Mouse (Mus musculus) G1E-ER4 (cell line): ENCODE data around the gene Slc38a2. TPM values are rescaled to one million over a fixed set of nuclear protein-coding genes. Genes with fewer than 3 reads are reported as not detected.

Source experiments
- GATA1 ChIP-seq: IDR thresholded peaks from one replicate; pipeline ENCODE4 v1.8.0; 2012; ENCODE audit warnings: low read length, inconsistent platforms
- polyA plus RNA-seq: library from polyadenylated mRNA; stranded (reverse); fragments of >175 nt; gene quantifications from 2 replicates; pipeline ENCODE4 v1.2.3, GENCODE M21; 2012

The Slc38a2 gene
- polyA plus RNA-seq, 1 experiment = 22.6 TPM

DNA sequence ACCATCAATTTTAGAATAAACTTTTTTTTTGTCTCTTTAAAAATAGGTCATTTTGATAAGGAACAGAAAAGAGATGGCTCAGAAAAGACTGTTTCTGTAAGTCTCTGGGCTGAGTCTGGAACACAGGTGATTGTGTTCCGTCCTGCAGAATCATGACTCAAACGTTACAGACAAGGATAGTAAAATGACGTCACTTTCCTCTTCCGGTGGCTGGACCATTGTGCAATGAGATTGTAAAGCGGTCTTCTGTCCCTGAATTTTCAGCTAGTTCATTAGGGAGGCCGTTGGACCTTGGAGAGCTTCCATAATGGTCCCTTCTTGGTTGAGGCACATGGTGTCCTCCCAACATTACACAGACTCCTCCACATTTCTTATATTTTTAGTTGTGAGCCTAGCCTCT is 29.8 kb downstream of the Slc38a2 start:
- TF ChIP-seq GATA1 = no peak

DNA sequence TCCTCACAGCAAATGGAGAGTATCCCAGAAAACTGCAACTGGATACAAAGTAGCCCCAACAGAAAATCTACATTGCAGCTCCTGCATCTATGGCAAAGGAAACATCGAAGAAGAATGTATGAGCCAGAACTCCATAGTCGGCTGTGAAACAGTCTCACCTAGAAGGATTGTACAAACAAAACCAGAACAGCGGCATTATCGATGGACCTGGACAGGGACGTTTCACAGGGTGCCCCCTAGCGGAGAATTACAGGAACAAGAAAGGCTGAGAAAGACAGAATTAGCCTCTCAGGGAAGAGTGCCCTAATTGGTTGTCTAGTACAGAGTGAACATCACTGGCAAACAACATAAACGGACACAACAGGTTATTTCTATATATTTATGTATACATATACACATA is 32.9 kb downstream of the Slc38a2 start:
- TF ChIP-seq GATA1 = no peak

DNA sequence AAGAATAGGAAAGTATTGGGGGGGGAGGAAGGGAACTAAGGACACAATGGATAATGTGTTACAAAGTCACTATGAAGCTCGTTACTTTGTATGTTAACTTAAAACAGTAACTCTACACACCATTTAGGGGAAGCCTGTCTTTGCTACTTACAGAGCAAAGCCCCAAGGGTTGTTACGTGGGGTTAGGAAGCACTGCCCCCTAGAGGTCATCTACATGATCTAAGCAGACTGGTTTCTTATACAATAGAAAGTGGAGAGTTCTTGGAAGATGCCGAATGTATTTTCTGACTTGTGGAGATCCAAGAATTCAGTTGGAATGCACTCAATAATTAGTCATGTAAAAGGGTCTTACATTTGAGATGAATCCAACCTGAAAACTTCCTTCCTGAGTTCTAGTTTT is 33.6 kb downstream of the Slc38a2 start:
- TF ChIP-seq GATA1 = no peak

DNA sequence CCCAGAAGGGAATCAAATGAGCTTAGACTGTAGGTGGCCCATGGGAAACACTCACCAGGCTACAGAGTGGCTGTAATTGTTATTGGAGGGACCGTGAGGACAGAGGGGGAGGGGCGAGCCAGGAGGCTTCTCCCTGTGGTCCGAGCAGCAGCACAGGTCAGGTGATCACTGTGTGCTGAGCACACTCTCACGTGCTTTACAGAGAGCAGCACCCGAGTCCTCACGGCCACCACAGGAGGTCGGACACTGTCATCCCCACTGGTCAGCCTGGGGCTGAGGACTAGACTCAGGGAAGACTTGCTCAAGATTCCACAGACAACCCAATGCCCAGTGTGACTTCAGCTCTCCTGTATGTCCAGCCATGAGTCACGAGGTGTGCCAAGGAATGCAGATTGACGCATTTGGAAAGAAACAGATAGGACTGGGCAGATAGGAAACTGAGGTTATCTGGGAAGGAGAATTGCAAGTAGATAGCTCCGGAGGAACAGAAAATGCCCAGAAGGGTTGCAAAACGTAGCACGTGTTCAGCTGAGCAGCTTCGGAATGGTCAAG is 38.9 kb downstream of the Slc38a2 start:
- TF ChIP-seq GATA1 = no peak

DNA sequence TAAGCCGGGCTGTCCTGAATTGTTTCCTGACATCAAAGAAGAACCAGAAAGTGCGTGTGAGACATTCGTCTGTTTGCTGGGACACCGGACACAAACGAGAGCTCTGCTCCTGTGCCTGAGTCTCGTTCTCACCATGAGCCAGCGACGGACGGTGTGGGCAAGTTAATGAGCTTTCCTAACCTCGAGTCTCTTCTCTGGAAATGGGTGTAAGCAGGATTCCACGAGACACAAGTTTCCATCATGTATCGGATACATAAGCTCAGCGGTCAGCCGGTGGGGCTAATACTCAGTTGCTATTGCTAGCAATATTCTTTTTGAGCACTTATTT is 41.3 kb downstream of the Slc38a2 start:
- TF ChIP-seq GATA1 = no peak

DNA sequence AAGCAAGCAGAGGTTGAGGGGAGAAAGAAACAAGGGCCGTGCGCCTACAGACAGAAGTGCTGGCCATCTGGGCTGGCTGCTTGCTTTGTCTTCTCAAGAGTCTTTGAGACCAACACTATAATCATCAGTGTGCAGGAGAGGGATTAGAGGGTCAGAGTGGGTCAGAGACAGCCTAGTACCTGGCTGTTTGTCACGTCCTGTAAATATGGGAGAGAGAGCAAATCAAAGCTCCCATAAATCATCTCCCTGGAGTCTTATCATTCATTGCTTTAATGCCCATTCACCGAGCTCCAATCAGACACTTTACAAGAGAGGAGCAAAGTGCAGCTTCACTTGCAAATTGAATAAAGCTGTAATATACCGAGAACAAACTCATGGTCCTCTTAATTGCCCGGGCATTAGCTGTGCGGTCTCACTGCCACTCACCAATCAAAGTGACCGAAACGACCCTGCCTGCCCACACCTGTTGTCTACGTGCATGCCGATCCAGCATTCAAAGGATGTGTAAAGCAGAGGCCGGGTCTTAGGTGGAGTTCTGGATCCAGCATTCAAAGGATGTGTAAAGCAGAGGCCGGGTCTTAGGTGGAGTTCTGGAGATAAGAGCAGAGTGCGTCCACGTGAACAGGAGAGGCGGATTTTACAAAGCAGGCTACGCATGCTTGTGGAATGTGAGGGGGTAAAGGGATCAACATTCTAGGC is 41.8 kb downstream of the Slc38a2 start:
- TF ChIP-seq GATA1 = no peak

DNA sequence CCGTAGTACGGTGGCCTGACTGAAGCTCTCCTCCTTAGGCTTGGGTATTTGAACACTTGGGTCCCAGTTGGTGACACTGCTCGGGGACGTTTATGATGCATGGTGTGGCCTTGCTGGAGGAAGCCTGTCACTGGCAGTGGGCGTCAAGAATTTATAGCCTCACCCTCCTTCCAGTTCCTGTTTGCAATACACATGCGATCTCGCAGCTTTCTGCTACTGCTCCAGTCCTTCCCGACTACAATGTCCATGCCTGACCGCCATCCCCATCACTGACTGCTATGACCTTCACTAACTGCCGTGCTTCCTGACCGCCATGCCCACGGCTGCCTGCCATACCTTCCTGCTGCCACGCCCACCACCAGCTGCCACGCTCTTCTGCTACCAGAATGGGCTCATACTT is 44.0 kb downstream of the Slc38a2 start:
- no peak for TF ChIP-seq GATA1

DNA sequence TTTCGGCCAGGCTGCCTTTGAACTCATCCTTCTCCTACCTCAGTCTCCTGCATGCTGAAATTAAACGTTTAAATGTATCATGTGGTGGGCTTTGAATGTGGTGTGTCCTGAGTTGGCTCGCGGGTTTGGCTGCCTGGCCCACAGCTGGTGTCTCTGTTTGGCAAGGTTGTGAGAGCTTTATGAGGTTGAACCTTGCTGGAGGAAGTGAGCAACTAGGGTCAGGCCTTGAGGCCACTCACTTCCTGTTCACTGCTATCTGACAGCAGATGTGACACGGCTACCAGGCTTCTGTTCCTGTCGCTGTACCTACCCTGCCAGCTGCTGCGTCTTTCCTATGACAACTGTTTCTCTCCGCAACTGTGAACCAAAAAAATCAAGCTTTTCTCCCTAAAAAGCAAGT is 44.8 kb downstream of the Slc38a2 start:
- no peak for TF ChIP-seq GATA1

DNA sequence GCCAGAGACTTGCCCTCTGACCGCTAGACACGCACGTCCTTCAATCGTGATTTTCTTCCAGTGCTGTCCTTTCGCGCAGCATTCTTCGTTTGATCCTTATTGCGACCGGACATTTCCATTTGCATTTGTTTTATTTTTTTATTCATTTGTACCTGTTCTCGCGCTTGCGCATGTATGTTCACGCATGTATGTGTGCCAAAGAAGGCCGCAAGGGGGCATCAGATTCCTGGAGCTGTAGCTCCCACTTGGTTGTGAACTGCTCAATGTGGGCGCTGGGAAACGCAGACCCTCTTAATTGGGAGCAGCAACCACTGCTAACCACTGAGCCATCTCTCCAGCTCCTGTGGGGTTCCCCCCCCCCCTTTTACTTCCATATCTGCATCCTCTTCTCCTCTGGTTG is 46.5 kb downstream of the Slc38a2 start:
- no peak for TF ChIP-seq GATA1

DNA sequence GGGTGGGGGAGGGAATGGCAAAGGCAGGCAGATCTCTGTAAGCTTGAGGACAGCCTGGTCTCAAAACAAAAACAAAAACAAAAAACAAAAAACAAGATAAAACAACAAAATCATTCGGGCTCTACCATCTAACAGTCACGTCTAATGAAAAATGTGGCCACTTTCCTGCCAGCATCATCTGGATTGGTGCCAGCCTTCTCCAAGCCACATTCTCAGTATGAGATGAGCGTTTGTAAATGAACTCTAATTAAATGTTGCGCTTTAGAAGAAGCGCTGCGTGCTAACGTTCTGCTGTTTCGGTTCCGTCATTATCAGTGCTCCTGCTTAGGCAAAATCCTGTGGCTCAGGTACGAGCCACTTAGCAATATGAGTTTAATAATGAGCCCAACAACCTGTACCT is 47.0 kb downstream of the Slc38a2 start:
- no peak for TF ChIP-seq GATA1

DNA sequence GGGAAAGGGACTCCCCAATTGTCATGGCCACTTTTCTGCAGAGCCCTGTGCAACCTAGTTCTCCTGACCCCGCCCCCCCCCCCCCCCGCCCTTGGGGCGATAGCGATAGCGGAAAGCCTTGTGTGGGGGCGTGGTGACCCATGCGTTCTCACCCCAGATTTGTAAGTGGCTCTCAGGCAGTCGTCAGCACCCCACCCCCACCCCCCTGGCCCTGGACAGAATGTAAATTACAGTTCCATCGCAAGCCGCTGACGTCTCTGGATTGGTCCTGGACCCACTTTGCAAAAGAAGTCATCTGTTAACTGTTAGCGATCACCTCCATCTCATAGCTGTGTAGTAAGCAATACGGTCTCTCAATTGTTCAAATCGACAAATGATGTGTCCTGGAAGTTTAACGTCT is 52.2 kb downstream of the Slc38a2 start:
- no peak for TF ChIP-seq GATA1

DNA sequence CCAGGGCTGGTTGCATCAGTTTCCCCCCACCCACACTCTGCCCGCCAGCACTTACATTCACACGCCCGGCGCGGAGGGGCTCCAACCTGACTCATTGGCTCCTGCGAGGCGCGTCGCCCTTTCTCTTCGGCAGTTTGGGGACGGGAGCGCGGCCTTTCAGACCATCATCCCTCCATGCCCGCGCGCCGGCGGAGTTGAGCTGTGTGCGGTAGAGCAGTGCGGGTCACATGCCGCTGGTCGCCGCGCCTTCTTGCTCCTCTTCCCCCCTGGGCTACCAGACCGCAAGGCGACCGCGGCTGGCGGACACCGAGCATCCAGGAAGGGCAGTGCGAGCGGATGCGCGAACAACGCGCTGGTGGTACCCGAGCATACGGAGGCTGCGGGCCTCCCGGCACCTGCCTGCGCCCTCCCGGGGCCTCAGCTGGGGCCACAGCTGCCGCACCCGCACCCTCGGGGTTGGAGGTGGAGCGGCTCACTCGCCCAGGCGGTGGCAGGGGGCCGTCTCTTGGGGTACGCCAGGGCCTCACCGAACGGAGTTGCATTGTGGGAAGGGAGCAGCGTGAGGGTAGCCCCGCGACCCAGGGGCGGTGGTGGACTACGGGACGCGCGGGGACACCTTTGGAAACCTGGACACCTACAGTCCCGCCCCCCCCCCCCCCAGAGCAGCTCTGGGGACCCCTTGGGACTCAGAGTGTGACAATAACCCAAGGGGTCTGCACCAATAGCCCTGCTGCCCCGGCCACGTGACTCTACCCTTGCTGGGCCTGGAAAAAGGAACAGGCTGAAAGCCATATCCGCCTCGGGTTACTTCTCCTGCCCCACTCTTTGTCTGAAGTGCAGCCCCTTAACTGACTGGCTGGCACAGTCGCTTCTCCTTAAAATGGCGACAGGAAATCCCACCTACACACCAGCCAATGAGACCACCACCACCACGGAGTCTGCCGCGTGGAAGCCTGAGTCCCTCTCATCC is 56.8 kb downstream of the Slc38a2 start, which contains the start of gene Slc38a1:
Gene Slc38a1 (minus strand): TSS at position 478 of the 970 bp plus-strand sequence.
- no peak for TF ChIP-seq GATA1

DNA sequence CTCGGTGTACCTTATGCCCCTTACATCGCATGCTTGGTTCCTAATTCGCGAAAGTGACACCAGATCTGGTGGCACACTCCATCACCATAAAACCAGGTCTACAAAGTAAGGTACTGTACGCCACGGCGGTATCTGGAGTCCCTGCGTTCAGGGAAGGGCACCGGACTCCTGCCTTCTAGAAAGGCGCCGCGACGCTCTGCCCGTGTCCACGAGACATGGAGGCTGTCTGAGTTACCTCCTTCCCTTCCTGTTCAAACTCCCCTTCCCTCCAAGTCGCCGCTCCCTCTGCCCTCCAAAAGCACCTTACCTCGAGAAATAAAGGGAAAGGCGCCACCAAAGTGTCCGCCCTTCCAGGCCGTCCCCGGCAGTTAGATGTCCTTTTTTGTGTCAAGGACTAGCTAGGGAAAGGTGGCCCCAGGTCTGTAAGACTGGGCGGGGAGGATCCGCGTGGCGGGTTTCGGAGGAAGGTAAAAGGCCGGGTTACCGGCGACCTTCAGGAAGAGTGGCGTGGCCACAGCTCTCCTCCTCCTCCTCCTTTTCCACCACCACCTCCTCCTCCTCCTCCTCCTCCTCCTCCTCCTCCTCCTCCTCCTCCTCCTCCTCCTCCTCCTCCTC is 57.6 kb downstream of the Slc38a2 start:
- TF ChIP-seq GATA1 = no peak

DNA sequence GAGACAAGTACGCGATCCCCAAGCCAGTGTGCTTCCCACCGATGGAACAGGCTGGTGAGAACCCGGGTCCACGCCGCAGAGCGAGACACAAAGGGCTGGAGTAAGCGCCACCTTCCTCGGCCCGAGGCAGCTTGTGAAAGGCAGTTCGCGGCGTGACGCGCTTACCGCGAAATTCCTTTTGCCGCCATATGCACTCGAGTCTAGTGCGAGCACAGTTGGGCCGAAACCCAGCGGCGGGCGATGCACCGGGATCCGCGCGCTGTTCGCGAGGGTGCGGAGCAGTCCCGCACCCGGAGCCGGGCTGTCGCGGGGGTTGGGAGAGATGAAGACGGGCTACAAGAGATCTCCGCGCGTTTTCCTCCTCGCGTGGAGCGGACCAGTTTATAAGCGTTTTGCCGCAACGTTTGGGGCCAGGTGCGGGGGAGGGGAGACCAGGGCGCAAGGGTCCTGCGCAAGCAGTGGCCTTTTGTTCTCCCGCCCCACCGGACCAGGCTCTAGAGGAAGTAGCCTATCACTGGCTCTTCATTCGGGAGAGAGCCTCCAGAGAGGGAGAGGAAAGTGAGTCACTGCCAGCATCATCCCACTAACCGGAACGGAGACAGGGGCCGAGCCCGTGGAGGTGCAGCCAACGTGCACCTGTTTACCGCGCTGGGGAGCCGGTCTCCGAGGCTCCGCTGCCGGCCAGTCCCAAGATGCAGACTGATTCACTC is 58.3 kb downstream of the Slc38a2 start:
- no peak for TF ChIP-seq GATA1

DNA sequence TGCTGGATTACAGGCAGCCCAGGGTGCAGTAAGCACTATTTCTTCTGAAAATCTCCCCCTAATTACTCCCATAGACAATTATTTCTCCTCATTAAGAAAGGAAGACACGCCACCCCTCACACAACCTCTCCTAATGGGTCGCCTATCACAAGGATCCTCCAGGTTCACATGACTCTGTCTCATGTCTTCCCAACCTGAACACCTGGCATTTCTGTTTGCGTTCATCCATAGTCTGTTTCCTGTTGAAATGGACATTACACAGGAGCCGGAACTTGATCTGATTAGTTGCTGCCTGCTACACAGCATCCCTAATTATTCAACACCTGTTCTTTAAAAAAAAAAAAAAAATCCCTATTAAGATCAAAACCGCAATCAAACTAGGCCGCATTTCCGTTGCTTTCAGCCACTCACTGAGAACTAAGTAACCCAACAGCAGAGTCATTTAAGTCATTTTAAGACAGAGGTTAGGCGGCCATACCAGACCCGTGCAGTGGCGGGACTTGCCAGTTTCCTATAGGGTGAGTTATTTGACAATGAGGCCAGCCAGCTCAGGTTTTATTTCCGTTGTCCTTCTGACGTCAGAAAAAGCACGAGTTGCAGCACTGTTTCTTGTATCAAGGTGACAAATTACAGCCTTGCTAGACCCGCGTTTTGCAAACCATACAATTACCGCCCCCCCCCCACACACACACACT is 59.1 kb downstream of the Slc38a2 start:
- no peak for TF ChIP-seq GATA1
